Mouse (Mus musculus) stomach, embryonic 14.5 days (tissue): ENCODE measurements around the gene Rln3. TPM values are rescaled to one million over a fixed set of nuclear protein-coding genes. Genes with fewer than 3 reads are reported as not detected.
"Not testable (repeated sequence)": the region's sequence is repeated elsewhere in the genome, so short reads cannot be mapped to it uniquely, and the experiment has no call there.

ENCODE experiments used
- ATAC-seq: fragments of 200-750 bp; cut with Nextera tagmentation; 2 replicates; pipeline ENCODE4 v1.8.0; 2017; ENCODE audit warnings: low read depth, moderate TSS enrichment; ENCODE audit not compliant: insufficient number of reproducible peaks, insufficient read depth, low FRiP score
- H3K27ac ChIP-seq: fragments of 300-500 bp; sonication (generic); 2 replicates; pipeline ENCODE4 v1.5.1; 2014; ENCODE audit warnings: mild to moderate bottlenecking, low read length, moderate library complexity, mixed read lengths
- H3K27me3 ChIP-seq: fragments of 300-500 bp; sonication (generic); 2 replicates; pipeline ENCODE4 v1.6.1; 2014; ENCODE audit warnings: low read length, control low read depth, mixed read lengths; ENCODE audit not compliant: control insufficient read depth, insufficient read depth
- H3K36me3 ChIP-seq: fragments of 300-500 bp; sonication (generic); 2 replicates; pipeline ENCODE4 v1.6.1; 2014; ENCODE audit warnings: mild to moderate bottlenecking, control low read depth, low read length, moderate library complexity, mixed read lengths; ENCODE audit not compliant: control insufficient read depth, insufficient read depth
- H3K4me1 ChIP-seq: fragments of 300-500 bp; sonication (generic); 2 replicates; pipeline ENCODE4 v1.6.1; 2014; ENCODE audit warnings: low read length, control low read depth, mixed read lengths; ENCODE audit not compliant: control insufficient read depth, insufficient read depth
- H3K4me2 ChIP-seq: fragments of 300-500 bp; sonication (generic); replicated peaks from 2 replicates; pipeline ENCODE4 v1.6.1; 2014; ENCODE audit warnings: low read depth, low read length, control low read depth
- H3K4me3 ChIP-seq: fragments of 300-500 bp; sonication (generic); 2 replicates; pipeline ENCODE4 v1.5.1; 2014; ENCODE audit warnings: low read depth, low read length, control low read depth
- H3K9ac ChIP-seq: fragments of 300-500 bp; sonication (generic); replicated peaks from 2 replicates; pipeline ENCODE4 v1.6.1; 2014; ENCODE audit warnings: low read depth, mild to moderate bottlenecking, control low read depth, low read length, moderate library complexity, mixed read lengths
- H3K9me3 ChIP-seq: fragments of 300-500 bp; sonication (generic); 2 replicates; pipeline ENCODE4 v1.6.1; 2016; ENCODE audit warnings: low read depth, low read length, control low read depth; ENCODE audit not compliant: control insufficient read depth
- WGBS: fragments of 180-500 bp; shearing (Covaris S2); extraction: QIAGEN DNeasy Blood & Tissue Kit; methylation state at CpG from one replicate; pipeline ENCODE4 v1.1.7; 2014; 5-methylcytosine and 5-hydroxymethylcytosine counted together
- polyA plus RNA-seq: library from polyadenylated mRNA; unstranded; fragments of >200 nt; fragmentation: Nextera tagmentation; extraction: Ambion mirVana; gene quantifications from 2 replicates; pipeline ENCODE4 v1.2.1, GENCODE M21; 2014

Rln3 gene
- polyA plus RNA-seq, 1 experiment from 2014 or later = not detected

GRCm38 (mm10) chr8:84010625-84011611 lies 33.9 kb downstream of the Rln3 start:
- no peak overlapping the region for H3K27ac ChIP-seq
- peak; percentile 44 for ATAC-seq
- WGBS = 2% methylated on average over 83 of the region's 83 CpGs

DNA sequence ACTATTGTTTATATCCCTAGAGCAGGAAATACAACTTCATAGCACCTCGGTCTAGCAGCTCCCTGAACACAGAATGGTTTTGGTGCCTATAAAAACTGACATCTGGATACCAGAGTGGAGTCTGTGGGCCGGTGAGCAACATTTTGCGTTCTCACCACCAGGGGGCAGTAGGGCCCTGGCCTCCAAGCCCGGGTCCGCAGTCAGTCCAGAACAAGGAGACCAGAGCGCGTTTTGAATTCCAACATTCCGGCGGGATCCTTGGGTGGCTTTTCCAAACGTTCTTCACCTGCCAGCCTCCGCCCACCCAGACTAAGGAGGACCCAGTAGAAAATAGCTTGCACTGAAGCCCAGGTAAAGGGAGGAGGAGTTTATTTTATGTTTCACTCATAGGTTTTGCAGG lies 34.9 kb downstream of the Rln3 start:
- Histone ChIP-seq H3K4me1 (peaks cover 16% of the 10 kb centered on the region), H3K36me3 (no peaks in the 10 kb centered on the region), H3K9me3 (no peaks in the 10 kb centered on the region), H3K27me3 (peaks cover 28% of the 10 kb centered on the region), H3K4me3 (no peak overlapping the region), H3K27ac (no peak overlapping the region), H3K4me2 (peak overlapping the region; percentile 92; the same call in 1 of the 2 replicates), H3K9ac (no peak overlapping the region)
- WGBS = under 1% methylated on average over 11 of the region's 11 CpGs
- ATAC-seq = peak; percentile 30; the same call in 1 of the 2 replicates

More at GRCm38 (mm10) chr8:84010625-84011611, 33.9 kb downstream of the Rln3 start:
- peak overlapping the region; percentile 49 for H3K4me3 ChIP-seq
- peaks cover 28% of the 10 kb centered on the region for H3K27me3 ChIP-seq
- no peaks in the 10 kb centered on the region for H3K9me3 ChIP-seq
- no peaks in the 10 kb centered on the region for H3K36me3 ChIP-seq
- peak overlapping the region; percentile 18; the same call in 1 of the 2 replicates for H3K9ac ChIP-seq
- H3K4me2 ChIP-seq = peak overlapping the region; percentile 92
- peaks cover 13% of the 10 kb centered on the region for H3K4me1 ChIP-seq

- H3K4me2 ChIP-seq = no peak overlapping the region
- 24% methylated on average over 7 of the region's 7 CpGs for WGBS
- H3K9ac ChIP-seq = no peak overlapping the region
- H3K4me3 ChIP-seq = no peak overlapping the region
- ATAC-seq = no peak
- no peaks in the 10 kb centered on the region for H3K36me3 ChIP-seq
- peaks cover 26% of the 10 kb centered on the region for H3K27me3 ChIP-seq
- H3K4me1 ChIP-seq = peaks cover 24% of the 10 kb centered on the region
- H3K27ac ChIP-seq = no peak overlapping the region
- H3K9me3 ChIP-seq = no peaks in the 10 kb centered on the region
Measured at GRCm38 (mm10) chr8:84008362-84008761, 36.4 kb downstream of the Rln3 start.

GRCm38 (mm10) chr8:84005502-84005901 lies 39.3 kb downstream of the Rln3 start:
- not testable (repeated sequence) for H3K36me3 ChIP-seq, H3K4me2 ChIP-seq, ATAC-seq, H3K9ac ChIP-seq, H3K27me3 ChIP-seq, H3K4me3 ChIP-seq, H3K27ac ChIP-seq, H3K9me3 ChIP-seq
- WGBS = 92% methylated on average over 7 of the region's 7 CpGs
- peaks cover 11% of the 10 kb centered on the region; the same call in 1 of the 2 replicates for H3K4me1 ChIP-seq

- peak overlapping the region; percentile 77 for H3K27ac ChIP-seq
- H3K4me3 ChIP-seq = peak overlapping the region; percentile 52
- peak overlapping the region; percentile 91 for H3K4me2 ChIP-seq
- peak overlapping the region; percentile 53 for H3K9ac ChIP-seq
- WGBS = 2% methylated on average over 30 of the region's 30 CpGs
- no peaks in the 10 kb centered on the region for H3K9me3 ChIP-seq
- H3K36me3 ChIP-seq = peaks cover 15% of the 10 kb centered on the region; the same call in 1 of the 2 replicates
- H3K4me1 ChIP-seq = peaks cover 11% of the 10 kb centered on the region; the same call in 1 of the 2 replicates
- peak; percentile 78; the same call in 1 of the 2 replicates for ATAC-seq
- H3K27me3 ChIP-seq = no peaks in the 10 kb centered on the region
Measured at GRCm38 (mm10) chr8:84004533-84005201, 40.1 kb downstream of the Rln3 start.

DNA sequence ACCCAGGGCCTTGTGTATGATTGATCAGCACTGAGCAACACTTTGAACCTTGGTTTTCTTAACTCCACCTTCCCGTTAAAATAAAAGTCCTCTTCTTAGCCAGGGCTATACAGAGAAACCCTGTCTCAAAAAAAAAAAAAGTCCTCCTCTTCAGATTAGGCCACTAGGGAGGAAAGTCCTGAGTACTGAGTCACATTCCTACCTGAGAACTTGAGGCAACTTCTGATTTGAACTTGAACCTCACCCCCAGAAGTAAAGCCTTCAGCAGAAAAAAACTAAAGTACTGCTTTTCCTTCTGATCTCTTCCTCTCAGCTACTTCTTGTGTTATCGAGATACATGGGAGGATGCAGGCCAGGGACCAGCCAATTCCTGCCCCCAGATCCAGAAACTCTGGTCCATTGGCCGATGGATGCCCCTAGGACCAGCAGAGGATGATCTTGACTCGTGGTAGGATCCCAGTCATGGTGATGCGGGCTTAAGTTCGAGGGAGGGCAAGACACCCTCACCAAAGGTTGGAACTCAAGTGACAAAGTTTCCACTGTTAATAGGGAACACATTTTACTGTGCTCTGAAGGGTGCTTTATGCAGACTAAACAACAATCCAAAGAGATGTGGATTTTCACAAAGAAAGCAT lies 41.1 kb downstream of the Rln3 start:
- peak overlapping the region; percentile 53; the same call in 1 of the 2 replicates for H3K9ac ChIP-seq
- H3K4me3 ChIP-seq = peak overlapping the region; percentile 52; the same call in 1 of the 2 replicates
- no peak overlapping the region for H3K27ac ChIP-seq
- WGBS = 71% methylated on average over 6 of the region's 6 CpGs
- peak overlapping the region; percentile 91 for H3K4me2 ChIP-seq
- peaks cover 20% of the 10 kb centered on the region for H3K4me1 ChIP-seq
- H3K27me3 ChIP-seq = no peaks in the 10 kb centered on the region
- no peak for ATAC-seq
- H3K36me3 ChIP-seq = peaks cover 20% of the 10 kb centered on the region; the same call in 1 of the 2 replicates
- H3K9me3 ChIP-seq = no peaks in the 10 kb centered on the region

DNA sequence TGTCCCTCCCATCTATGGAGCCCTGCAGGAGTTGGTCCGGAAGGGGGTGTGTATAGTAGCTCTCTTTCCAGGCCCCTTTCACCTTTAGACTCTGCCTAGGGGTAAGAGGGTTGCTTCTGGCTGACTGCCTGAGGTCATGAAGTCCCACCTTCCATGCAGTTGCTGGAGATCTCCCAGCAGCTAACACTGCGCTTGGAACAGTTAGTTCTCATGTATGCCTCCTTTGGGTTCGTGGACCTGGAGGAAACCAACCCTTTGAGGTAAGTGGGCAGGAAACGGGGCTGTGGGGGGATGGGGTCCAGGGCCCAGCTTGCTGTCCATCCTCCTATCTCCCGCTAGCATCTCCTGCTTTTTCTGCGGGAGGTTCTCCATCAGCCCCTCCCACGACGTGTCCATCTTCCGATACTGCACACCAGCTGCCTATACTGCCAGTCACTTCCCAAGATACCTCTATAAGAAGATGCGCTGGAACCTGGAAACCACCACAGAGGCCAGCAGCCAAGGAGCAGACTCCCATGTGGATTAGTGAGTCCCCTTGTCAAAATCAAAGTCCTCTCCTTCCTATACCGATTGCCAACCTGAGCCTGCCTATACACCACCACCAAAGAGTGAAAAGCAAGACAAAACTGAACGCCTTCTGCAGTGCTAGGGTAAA lies 41.7 kb downstream of the Rln3 start:
- Histone ChIP-seq H3K9me3 (no peaks in the 10 kb centered on the region), H3K9ac (no peak overlapping the region), H3K27ac (no peak overlapping the region), H3K4me2 (no peak overlapping the region), H3K4me3 (no peak overlapping the region), H3K36me3 (peaks cover 20% of the 10 kb centered on the region; the same call in 1 of the 2 replicates), H3K4me1 (peaks cover 21% of the 10 kb centered on the region), H3K27me3 (no peaks in the 10 kb centered on the region)
- 64% methylated on average over 12 of the region's 12 CpGs for WGBS
- no peak for ATAC-seq
